Mouse (Mus musculus) yolk sac, embryonic 10.5 days (tissue): ENCODE results near the gene Gm38431.
A peak's percentile ranks its signal among the peaks of the same experiment; 100 is the strongest.
"Not testable (repeated sequence)": the region's sequence is repeated elsewhere in the genome, so short reads cannot be mapped to it uniquely, and the experiment has no call there.

Source experiments
- DNase-seq: peaks from one replicate; pipeline ENCODE4 v3.0.0-alpha.2; 2017; ENCODE audit warnings: low spot score

Gene Gm38431

DNA sequence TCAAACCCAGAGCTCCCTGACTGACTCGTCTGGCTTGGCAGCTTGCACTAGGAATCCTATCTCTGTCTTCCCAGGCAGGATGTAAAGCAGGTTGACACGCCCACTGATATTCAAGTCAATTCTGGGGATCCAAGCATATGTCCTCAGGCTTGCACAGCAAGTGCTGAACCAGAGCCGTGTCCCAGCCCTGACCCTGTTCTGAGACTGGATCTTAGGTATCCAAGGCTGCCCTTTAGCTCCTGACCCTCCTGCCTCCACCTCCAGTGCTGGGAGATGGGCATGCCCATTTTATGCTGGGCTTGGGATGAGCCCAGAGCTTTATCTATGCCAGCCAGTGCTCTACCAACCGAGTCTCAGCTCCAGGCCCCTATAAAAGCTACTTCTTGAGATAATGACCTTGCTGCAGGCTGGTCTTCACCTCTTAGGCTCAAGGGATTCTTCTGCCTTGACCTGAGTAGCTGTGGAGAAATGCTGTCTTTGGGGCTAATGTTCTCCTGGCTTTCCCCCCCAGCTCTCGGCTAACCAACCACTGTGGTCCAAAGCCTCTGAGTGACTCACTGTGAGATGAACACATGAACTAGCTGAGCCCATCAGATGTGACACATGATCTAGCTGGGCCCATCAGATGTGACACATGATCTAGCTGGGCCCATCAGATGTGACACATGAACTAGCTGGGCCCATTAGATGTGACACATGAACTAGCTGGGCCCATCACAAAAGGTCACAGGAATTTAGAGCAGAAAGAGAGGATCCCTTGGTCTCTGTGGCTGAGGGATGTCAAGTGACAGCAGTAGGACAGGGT is 14.2 kb upstream of the Gm38431 start:
- DNase-seq, result no peak

DNA sequence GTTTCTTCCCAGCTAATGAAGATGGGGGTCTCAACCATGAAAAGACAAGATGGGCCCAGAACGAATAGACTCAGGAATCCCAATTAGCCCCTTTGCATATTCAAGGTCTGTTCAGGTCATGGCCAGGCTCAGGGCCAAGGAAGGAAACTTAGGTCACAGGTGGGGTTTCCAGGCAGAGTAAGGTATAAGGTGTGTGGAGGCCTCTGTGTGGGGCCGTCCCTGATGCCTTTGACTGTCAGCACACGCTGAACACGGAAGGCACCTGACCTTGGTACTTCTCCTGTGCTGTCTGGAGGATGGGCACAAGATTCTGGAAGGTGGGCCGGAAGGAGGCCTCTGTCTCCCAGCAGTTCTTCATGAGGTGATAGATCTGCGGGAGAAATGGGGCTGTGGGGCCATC is 13.0 kb upstream of the Gm38431 start:
- no peak for DNase-seq

GRCm38 (mm10) chr9:21102076-21102475 is 10.3 kb upstream of the Gm38431 start:
- DNase-seq, result no peak

GRCm38 (mm10) chr9:21100447-21101161 is 8.8 kb upstream of the Gm38431 start:
- no peak for DNase-seq

- peak; percentile 45 for DNase-seq
Observed at GRCm38 (mm10) chr9:21097793-21098192, 6.0 kb upstream of the Gm38431 start.

DNA sequence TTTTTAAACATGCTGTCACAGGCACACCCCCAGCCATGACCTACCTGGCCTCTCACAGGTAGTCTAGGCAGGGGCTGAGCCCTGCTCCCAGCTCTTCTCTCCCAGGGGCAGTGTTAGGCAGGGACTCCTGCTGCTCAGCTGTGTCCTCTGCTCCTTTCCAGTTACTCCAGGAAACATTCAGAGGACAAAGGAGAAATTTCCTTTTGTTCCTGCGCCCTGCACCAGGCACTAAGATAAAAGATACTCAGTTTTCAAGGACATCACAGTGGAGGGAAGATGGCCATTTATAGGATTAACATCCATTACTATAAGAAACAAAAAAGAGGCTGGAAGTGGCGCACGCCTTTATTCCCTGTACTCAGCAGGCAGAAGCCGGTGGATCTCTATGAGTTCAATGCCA is 4.2 kb upstream of the Gm38431 start:
- DNase-seq, result no peak

GRCm38 (mm10) chr9:21093423-21093822 is 1.6 kb upstream of the Gm38431 start:
- DNase-seq, result no peak

DNA sequence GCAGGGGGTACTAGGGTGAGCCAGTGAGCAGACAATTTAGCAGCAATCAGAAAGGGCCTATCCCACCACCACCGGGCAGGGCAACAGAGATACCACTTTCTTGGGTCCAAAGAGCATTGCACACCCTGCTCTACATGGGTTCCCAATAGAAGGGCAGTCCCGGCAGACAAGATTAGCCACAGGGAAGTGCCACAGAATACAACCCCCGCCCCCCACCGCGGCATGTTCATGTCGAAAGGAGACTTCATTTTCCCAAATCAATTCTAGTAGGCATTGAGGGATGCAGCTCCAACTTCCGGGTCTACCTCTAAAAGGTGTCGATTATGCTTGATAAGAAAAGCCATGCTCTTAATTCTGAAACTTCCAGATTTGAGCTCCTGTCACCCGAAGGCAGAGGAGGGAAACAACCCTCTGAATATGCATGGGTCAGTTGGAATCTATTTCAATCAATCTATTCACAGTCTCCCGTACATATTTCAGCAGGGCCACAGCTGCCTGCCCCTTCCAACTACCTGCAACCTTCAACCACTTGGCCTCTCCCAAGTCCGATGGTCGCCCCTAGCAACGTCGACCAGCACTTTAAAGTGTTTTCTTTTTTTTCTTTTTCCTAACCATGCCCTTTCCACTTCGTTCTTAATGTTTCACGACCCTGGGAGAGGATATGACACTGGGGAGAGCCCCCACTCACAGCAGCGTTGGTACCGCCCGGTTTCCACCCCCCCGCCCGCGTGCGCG is 658 bp downstream of the Gm38431 start:
- no peak for DNase-seq

- DNase-seq, result no peak
Observed at GRCm38 (mm10) chr9:21090537-21090936, 1.3 kb downstream of the Gm38431 start.

GRCm38 (mm10) chr9:21083324-21083723 is 8.5 kb downstream of the Gm38431 start:
- no peak for DNase-seq

- no peak for DNase-seq
Observed at GRCm38 (mm10) chr9:21081127-21081526, 10.7 kb downstream of the Gm38431 start.

GRCm38 (mm10) chr9:21075625-21076024 is 16.2 kb downstream of the Gm38431 start:
- no peak for DNase-seq

- DNase-seq, result no peak
Observed at GRCm38 (mm10) chr9:21074173-21074572, 17.6 kb downstream of the Gm38431 start.

DNA sequence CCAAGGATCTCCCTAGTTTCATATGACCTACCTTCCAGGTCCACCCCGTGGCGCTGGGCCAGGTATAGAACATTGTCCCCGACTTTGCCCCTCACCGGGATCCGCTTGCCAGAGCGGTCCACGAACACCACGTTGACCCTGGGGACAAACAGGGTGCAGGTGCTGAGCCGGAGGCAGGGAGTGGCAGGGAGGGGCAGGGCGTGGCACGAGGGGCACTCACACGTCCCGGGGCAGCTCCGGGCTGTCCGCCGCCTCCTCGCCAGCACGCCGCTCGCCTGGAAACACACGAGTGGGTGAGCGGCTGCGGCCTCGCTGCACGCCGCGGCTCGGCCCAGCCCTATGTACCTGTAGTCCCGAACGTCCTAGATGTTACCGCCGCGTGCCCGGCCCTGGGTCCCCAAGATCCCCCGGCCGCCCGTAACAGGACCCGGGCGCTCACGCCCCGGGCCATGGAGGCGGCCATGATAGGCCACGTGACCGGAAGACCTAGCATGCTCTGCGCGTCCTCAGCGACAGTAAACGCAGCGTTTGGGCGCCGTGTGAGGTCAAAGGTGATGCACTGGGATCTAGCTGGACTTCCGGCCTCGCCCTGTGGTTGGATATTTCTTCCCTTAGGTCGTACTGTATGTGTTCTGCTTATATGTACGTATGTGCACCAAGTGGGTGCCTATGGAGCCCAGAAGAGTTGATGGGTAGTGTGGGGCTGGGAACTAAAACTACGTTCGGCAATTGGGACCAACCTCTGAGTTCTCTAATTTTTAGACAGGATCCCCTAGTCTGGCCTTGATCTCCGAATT is 18.6 kb downstream of the Gm38431 start, which contains the start of the genes Gm49373 and Fdx1l:
TSS of gene Gm49373 (minus strand) at position 53 of the 797 bp plus-strand sequence.
TSS of gene Fdx1l (minus strand) at position 571 of the 797 bp plus-strand sequence.
- peak; percentile 91 for DNase-seq

DNA sequence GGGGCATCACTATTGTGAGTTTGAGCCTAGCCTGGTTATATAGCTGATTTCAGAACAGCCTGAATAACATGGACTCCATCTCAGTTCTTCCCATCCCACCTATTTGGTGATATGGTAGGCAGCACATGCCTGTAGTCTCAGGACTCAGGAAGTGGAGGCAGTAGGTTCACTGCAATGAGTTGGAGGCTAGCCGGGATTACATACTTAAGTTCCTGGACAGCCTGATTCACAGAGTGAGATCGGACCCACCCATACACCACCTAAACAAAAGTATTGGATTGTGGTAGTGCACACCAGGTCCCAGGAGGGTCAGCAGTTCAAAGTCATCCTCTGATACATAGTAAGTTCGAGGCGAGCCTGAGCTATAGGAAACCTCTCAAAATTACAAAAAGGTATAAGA is 19.2 kb downstream of the Gm38431 start:
- DNase-seq, result no peak

DNA sequence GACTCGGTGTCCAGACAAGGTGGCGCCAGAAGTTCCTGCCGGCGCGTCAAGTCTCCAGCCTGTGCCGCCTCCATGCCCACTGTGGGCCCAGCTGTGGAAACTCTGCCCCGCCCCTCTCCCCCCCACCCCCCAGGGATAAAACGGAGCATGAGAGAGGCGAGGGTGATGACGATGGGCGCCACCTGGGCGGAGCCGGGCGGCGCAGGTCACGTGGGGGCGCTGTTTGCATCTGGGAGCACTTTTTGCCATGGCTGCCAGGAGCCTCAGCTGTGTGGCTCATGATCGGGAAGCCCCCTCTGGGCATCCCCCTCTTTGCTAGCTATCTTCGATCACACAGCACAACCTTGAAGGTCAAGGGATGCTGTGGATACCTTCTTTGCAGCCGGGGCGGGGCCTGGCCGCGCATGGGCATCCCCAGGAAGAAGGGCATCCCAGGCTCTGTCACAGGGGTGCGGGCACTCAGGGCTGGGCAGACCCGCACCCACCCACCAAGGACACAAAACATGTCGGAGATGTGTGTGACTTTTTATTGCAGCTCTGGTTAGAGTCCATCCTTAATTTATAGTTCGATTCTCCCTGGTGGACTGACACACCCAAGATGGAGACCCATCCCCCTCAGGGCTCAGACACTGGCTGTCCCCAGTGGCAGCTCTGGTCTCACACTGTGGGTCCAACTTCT is 24.7 kb downstream of the Gm38431 start, which contains the start of gene Zglp1:
TSS of gene Zglp1 (minus strand) at position 88 of the 679 bp plus-strand sequence.
- no peak for DNase-seq

GRCm38 (mm10) chr9:21062928-21063327 is 28.9 kb downstream of the Gm38431 start:
- peak; percentile 68 for DNase-seq

- DNase-seq, result no peak
Observed at GRCm38 (mm10) chr9:21051578-21051977, 40.2 kb downstream of the Gm38431 start.

- no peak for DNase-seq
Observed at GRCm38 (mm10) chr9:21045235-21045634, 46.6 kb downstream of the Gm38431 start.

- not testable (repeated sequence) for DNase-seq
Observed at GRCm38 (mm10) chr9:21044785-21045184, 47.0 kb downstream of the Gm38431 start.

GRCm38 (mm10) chr9:21043563-21043962 is 48.2 kb downstream of the Gm38431 start:
- no peak for DNase-seq
